Mouse (Mus musculus): ENCODE results near the gene Zfp52. TPM values are rescaled to one million over a fixed set of nuclear protein-coding genes. Genes with fewer than 3 reads are reported as not detected.
A peak's percentile ranks its signal among the peaks of the same experiment; 100 is the strongest.

Zfp52 gene
- total RNA-seq, 2 experiments from 2014 or later: 6.5 to 6.8 TPM

- TF ChIP-seq CTCF (IDR thresholded peaks at IDR 0.05): no peak
- DNase-seq (ENCODE audit: extremely low spot score in 1 of 2, low spot score in 2 of 2): peak; percentile 78
- intact Hi-C loops (cut with DNase I): loop anchor here (2.0 to 10.0 kb wide), 2 partner anchors 34 to 622 kb away; partner anchors contain the start of gene Ppp2r1a
- H3K4me3 ChIP-seq: peak within 1 kb of the TSS; percentile 86
- peak within 1 kb of the TSS; percentile 91 for H3K27ac ChIP-seq
Observed at GRCm38 (mm10) chr17:21566728-21567349, 31.5 kb downstream of the Zfp52 start, which contains the start of gene Zfp948. Gene Zfp948 (plus strand): TSS chr17:21567008.

GRCm38 (mm10) chr17:21567696-21568095 is 32.4 kb downstream of the Zfp52 start:
- H3K27ac ChIP-seq: no peak overlapping the region
- H3K4me3 ChIP-seq: peak overlapping the region; percentile 86
- intact Hi-C loops (cut with DNase I): loop anchor here (2.0 to 10.0 kb wide), 2 partner anchors 35 to 623 kb away; partner anchors contain the start of gene Ppp2r1a
- peak in 1 of 2 experiments; percentile 16 for DNase-seq (ENCODE audit: extremely low spot score in 1 of 2, low spot score in 2 of 2)
- TF ChIP-seq CTCF (IDR thresholded peaks at IDR 0.05): no peak

- DNase-seq (ENCODE audit: extremely low spot score in 1 of 2, low spot score in 2 of 2): no peak
- H3K4me3 ChIP-seq: no peak overlapping the region
- intact Hi-C loops (cut with DNase I): loop anchor here (5.0 kb wide), 1 partner anchor 347 kb away; no protein-coding TSS in a partner anchor
- no peak for TF ChIP-seq CTCF (IDR thresholded peaks at IDR 0.05)
- no peak overlapping the region for H3K27ac ChIP-seq
Observed at GRCm38 (mm10) chr17:21579080-21579479, 43.7 kb downstream of the Zfp52 start.

- Histone ChIP-seq H3K27ac (no peak overlapping the region), H3K4me3 (no peak overlapping the region)
- peak; percentile 72 for TF ChIP-seq CTCF (IDR thresholded peaks at IDR 0.05)
- DNase-seq (ENCODE audit: extremely low spot score in 1 of 2, low spot score in 2 of 2): no peak
- intact Hi-C loops (cut with DNase I): loop anchor here (5.0 kb wide), 1 partner anchor 347 kb away; no protein-coding TSS in a partner anchor
Observed at GRCm38 (mm10) chr17:21579493-21580175, 44.3 kb downstream of the Zfp52 start.

- no peak overlapping the region for H3K27ac ChIP-seq
- no peak overlapping the region for H3K4me3 ChIP-seq
- no peak for TF ChIP-seq CTCF (IDR thresholded peaks at IDR 0.05)
- intact Hi-C loops (cut with DNase I): no loop called here
- no peak for DNase-seq (ENCODE audit: extremely low spot score in 1 of 2, low spot score in 2 of 2)
Observed at GRCm38 (mm10) chr17:21585521-21585920, 50.2 kb downstream of the Zfp52 start.

Other genes with a start within 250 kb of the Zfp52 start
- not detected for gene Vmn1r237, start 223.7 kb upstream of the Zfp52 start, total RNA-seq (2021)
- gene Zfp677, start 151.8 kb upstream of the Zfp52 start, total RNA-seq (2021): 1 to 10 TPM; 1.2 TPM
- gene Zfp54, start 112.3 kb upstream of the Zfp52 start, total RNA-seq (2021): 1 to 10 TPM; 1.0 to 1.3 TPM
- 1 to 10 TPM; 4.0 to 4.6 TPM for gene Zfp51, start 85.2 kb upstream of the Zfp52 start, total RNA-seq (2021)
- gene Zfp53, start 46.5 kb upstream of the Zfp52 start, total RNA-seq (2021): 1 to 10 TPM; 4.0 to 5.1 TPM
- 10 to 100 TPM in 1 of 2 experiments, 1 to 10 TPM in 1; 9.8 to 18.1 TPM for gene Zfp948, start 31.5 kb downstream of the Zfp52 start, total RNA-seq (2021)
- gene Zfp983, start 115.1 kb downstream of the Zfp52 start, total RNA-seq (2021): 10 to 100 TPM; 12.7 to 15.2 TPM
- gene Gm10226, start 156.3 kb downstream of the Zfp52 start, total RNA-seq (2021): 1 to 10 TPM; 5.6 to 8.0 TPM
- gene Zfp760, start 172.2 kb downstream of the Zfp52 start, total RNA-seq (2021): 1 to 10 TPM; 7.8 to 8.2 TPM
- gene Zfp229, start 195.3 kb downstream of the Zfp52 start, total RNA-seq (2021): 1 to 10 TPM; 3.3 to 3.8 TPM

Data from left cerebral cortex, adult 2 months (tissue).